8 mouse cellular contexts compared by ENCODE assay signal in genomic region chr4:127076875-127077548, GRCm38 (mm10). TPM values are rescaled to one million over a fixed set of nuclear protein-coding genes. Genes with fewer than 3 reads are reported as not detected.
DNase-seq lines count a peak whose midpoint lies in the region; ATAC-seq and TF ChIP-seq lines count a peak whose summit lies in the region.

TSS of gene Zmym6 (plus strand) at chr4:127077383.

- ATAC-seq in embryonic facial prominence, embryonic 15.5 days (ENCODE audit: insufficient number of reproducible peaks, low FRiP score, low TSS enrichment, low read depth), result peak; percentile 96
- peak; percentile 94 for ATAC-seq in limb, embryonic 11.5 days (ENCODE audit: insufficient number of reproducible peaks, low FRiP score, low TSS enrichment, low read depth)
- peak; percentile 99 for ATAC-seq in midbrain, embryonic 13.5 days

- intact Hi-C loops in heart, adult 2 months (cut with DNase I), result loop anchor here (5.0 kb wide), 2 partner anchors 110 to 165 kb away; partner anchors contain the start of genes Smim12 and Zmym4

- no peaks in the 10 kb centered on the region for H3K36me3 ChIP-seq in embryonic facial prominence, embryonic 15.5 days
- no peaks in the 10 kb centered on the region for H3K36me3 ChIP-seq in heart, adult 2 months (ENCODE audit: control insufficient read depth, insufficient read depth, low read length)
- no peaks in the 10 kb centered on the region for H3K36me3 ChIP-seq in kidney, adult 2 months (ENCODE audit: control insufficient read depth, insufficient read depth, low read length)
- no peaks in the 10 kb centered on the region for H3K36me3 ChIP-seq in limb, embryonic 11.5 days (ENCODE audit: control insufficient read depth, insufficient read depth, low read length)
- no peaks in the 10 kb centered on the region for H3K36me3 ChIP-seq in midbrain, embryonic 13.5 days

- peak within 1 kb of the TSS; percentile 94 for H3K27ac ChIP-seq in bone marrow macrophage, adult 2 months (ENCODE audit: insufficient read depth, low read depth, low read length)
- H3K27ac ChIP-seq in embryonic facial prominence, embryonic 15.5 days (replicated peaks), result peak within 1 kb of the TSS; percentile 93
- H3K27ac ChIP-seq in heart, adult 2 months, result peak within 1 kb of the TSS; percentile 86
- peak within 1 kb of the TSS; percentile 75 for H3K27ac ChIP-seq in kidney, adult 2 months (ENCODE audit: insufficient read depth, low read depth, low read length)
- H3K27ac ChIP-seq in limb, embryonic 11.5 days (replicated peaks; ENCODE audit: low read depth, low read length), result peak within 1 kb of the TSS; percentile 63
- H3K27ac ChIP-seq in midbrain, embryonic 13.5 days, result peak within 1 kb of the TSS; percentile 92

- no peaks in the 10 kb centered on the region for H3K79me2 ChIP-seq in heart, adult 2 months (replicated peaks; ENCODE audit: control insufficient read depth, insufficient read depth, low read length)

- H3K4me2 ChIP-seq in embryonic facial prominence, embryonic 15.5 days (replicated peaks), result peak within 1 kb of the TSS; percentile 51
- H3K4me2 ChIP-seq in limb, embryonic 11.5 days (ENCODE audit: low read depth, severe bottlenecking), result peak within 1 kb of the TSS; percentile 57
- peak within 1 kb of the TSS; percentile 66 for H3K4me2 ChIP-seq in midbrain, embryonic 13.5 days (replicated peaks)

- peak; percentile 75 for TF ChIP-seq EP300 in heart, adult 2 months (IDR thresholded peaks at IDR 0.05; ENCODE audit: insufficient read depth, low read depth, low read length)

- H3K9ac ChIP-seq in embryonic facial prominence, embryonic 15.5 days, result peak within 1 kb of the TSS; percentile 29; the same call in 1 of the 2 replicates
- peak within 1 kb of the TSS; percentile 81 for H3K9ac ChIP-seq in heart, adult 2 months (ENCODE audit: low read depth, low read length)
- peak within 1 kb of the TSS; percentile 63 for H3K9ac ChIP-seq in limb, embryonic 11.5 days (ENCODE audit: low read length)
- H3K9ac ChIP-seq in midbrain, embryonic 13.5 days (replicated peaks), result peak within 1 kb of the TSS; percentile 68

- H3K27me3 ChIP-seq in embryonic facial prominence, embryonic 15.5 days, result no peaks in the 10 kb centered on the region
- no peaks in the 10 kb centered on the region for H3K27me3 ChIP-seq in heart, adult 2 months (ENCODE audit: control insufficient read depth, insufficient read depth, low read length)
- no peaks in the 10 kb centered on the region for H3K27me3 ChIP-seq in kidney, adult 2 months (replicated peaks; ENCODE audit: control insufficient read depth, insufficient read depth, low read length)
- H3K27me3 ChIP-seq in limb, embryonic 11.5 days (ENCODE audit: control insufficient read depth, insufficient read depth, low read length), result no peaks in the 10 kb centered on the region
- H3K27me3 ChIP-seq in midbrain, embryonic 13.5 days, result no peaks in the 10 kb centered on the region

- H3K9me3 ChIP-seq in embryonic facial prominence, embryonic 15.5 days (replicated peaks), result no peaks in the 10 kb centered on the region
- H3K9me3 ChIP-seq in limb, embryonic 11.5 days (ENCODE audit: control insufficient read depth, low read length), result no peaks in the 10 kb centered on the region
- H3K9me3 ChIP-seq in midbrain, embryonic 13.5 days, result no peaks in the 10 kb centered on the region

- no peak for TF ChIP-seq CTCF in bone marrow macrophage, adult 2 months (IDR thresholded peaks at IDR 0.05; ENCODE audit: low read depth, low read length)
- TF ChIP-seq CTCF in heart, adult 2 months (IDR thresholded peaks at IDR 0.05), result 0 out of 2 replicates have a peak, but pooled peaks have one; percentile 8
- TF ChIP-seq CTCF in kidney, adult 2 months (conservative IDR thresholded peaks at IDR 0.05; ENCODE audit: insufficient read depth, insufficient read length, low read depth, low read length), result no peak

- peak within 1 kb of the TSS; percentile 59 for H3K4me3 ChIP-seq in bone marrow macrophage, adult 2 months (ENCODE audit: insufficient read depth, low read length)
- peak within 1 kb of the TSS; percentile 59 for H3K4me3 ChIP-seq in embryonic facial prominence, embryonic 15.5 days (replicated peaks)
- H3K4me3 ChIP-seq in heart, adult 2 months, result peak within 1 kb of the TSS; percentile 59
- H3K4me3 ChIP-seq in kidney, adult 2 months (ENCODE audit: insufficient read depth, low read depth, low read length), result peak within 1 kb of the TSS; percentile 63
- H3K4me3 ChIP-seq in limb, embryonic 11.5 days (ENCODE audit: low read depth, low read length), result peak within 1 kb of the TSS; percentile 57
- peak within 1 kb of the TSS; percentile 67 for H3K4me3 ChIP-seq in midbrain, embryonic 13.5 days (replicated peaks)

- under 1% methylated on average over 46 of the region's 46 CpGs for WGBS in embryonic facial prominence, embryonic 15.5 days
- WGBS in heart, adult 2 months, result under 1% methylated on average over 46 of the region's 46 CpGs
- under 1% methylated on average over 46 of the region's 46 CpGs for WGBS in kidney, adult 2 months
- WGBS in limb, embryonic 11.5 days, result under 1% methylated on average over 46 of the region's 46 CpGs
- under 1% methylated on average over 46 of the region's 46 CpGs for WGBS in midbrain, embryonic 13.5 days

- peaks cover 7% of the 10 kb centered on the region for H3K4me1 ChIP-seq in bone marrow macrophage, adult 2 months (ENCODE audit: control insufficient read depth, insufficient read depth, low read length)
- H3K4me1 ChIP-seq in embryonic facial prominence, embryonic 15.5 days, result peaks cover 11% of the 10 kb centered on the region
- H3K4me1 ChIP-seq in heart, adult 2 months (ENCODE audit: control insufficient read depth, insufficient read depth, low read length), result peaks cover 4% of the 10 kb centered on the region
- H3K4me1 ChIP-seq in kidney, adult 2 months (ENCODE audit: control insufficient read depth, insufficient read depth, low read length), result peaks cover 6% of the 10 kb centered on the region
- 0 out of 2 replicates have a peak, but pooled peaks cover 2% of the 10 kb centered on the region for H3K4me1 ChIP-seq in limb, embryonic 11.5 days (ENCODE audit: control insufficient read depth, insufficient read depth, low read length)
- peaks cover 22% of the 10 kb centered on the region for H3K4me1 ChIP-seq in midbrain, embryonic 13.5 days (replicated peaks)

- TF ChIP-seq POLR2A in bone marrow macrophage, adult 2 months (IDR thresholded peaks at IDR 0.05; ENCODE audit: borderline replicate concordance, low read depth, low read length), result no peak
- peak; percentile 89 for TF ChIP-seq POLR2A in heart, adult 2 months (IDR thresholded peaks at IDR 0.05; ENCODE audit: insufficient read depth, low read depth, low read length)
- TF ChIP-seq POLR2A in kidney, adult 2 months (IDR thresholded peaks at IDR 0.05; ENCODE audit: low read depth, low read length), result peak; percentile 65

- DNase-seq in 416B (ENCODE audit: low read depth), result peak; percentile 95
- peak; percentile 95 to 96 for DNase-seq in heart, adult 2 months
- DNase-seq in kidney, adult 2 months, result peak; percentile 96
- peak; percentile 96 for DNase-seq in limb, embryonic 11.5 days (ENCODE audit: low spot score)
- peak; percentile 88 for DNase-seq in spleen, adult 12 weeks (ENCODE audit: low spot score)

RNA-seq across cellular contexts. Expression of gene Zmym6, which starts in this region (rescaled TPM):
- polyA plus RNA-seq in bone marrow macrophage, adult 2 months (2012; ENCODE audit: insufficient read depth, insufficient read length, missing spikeins), result 26.1 and 27.3 TPM in 2 replicates
- polyA plus RNA-seq in embryonic facial prominence, embryonic 15.5 days (2015; fragmentation: Nextera tagmentation; extraction: Ambion mirVana), result 21.5 and 24.1 TPM in 2 replicates
- total RNA-seq in heart, adult 2 months (2021), result 10 to 100 TPM in 1 of 2 experiments, 1 to 10 TPM in 1; 9.0 to 11.9 TPM
- 4.9 and 8.4 TPM in 2 replicates for polyA plus RNA-seq in heart, adult 2 months (2012; rRNA removed)
- 5.2 and 5.3 TPM in 2 replicates for polyA plus RNA-seq in kidney, adult 2 months (2012; rRNA removed)
- polyA plus RNA-seq in limb, embryonic 11.5 days (2014; fragmentation: Nextera tagmentation; extraction: Ambion mirVana), result 22.3 and 26.3 TPM in 2 replicates
- polyA plus RNA-seq in midbrain, embryonic 13.5 days (2015; fragmentation: Nextera tagmentation; extraction: Ambion mirVana), result 33.9 and 34.5 TPM in 2 replicates

Comparison
In these comparisons a context has a peak if more than half of its experiments do, and no peak if none do; other contexts are left out.
1. Peak in every context shown above with its lines: DNase-seq, ATAC-seq, H3K4me3 ChIP-seq and H3K27ac ChIP-seq.
2. H3K9ac ChIP-seq: peak in every context shown above with its lines; median percentile 81 in heart, adult 2 months; 68 in midbrain, embryonic 13.5 days; 63 in limb, embryonic 11.5 days; 29 in embryonic facial prominence, embryonic 15.5 days.